Mouse (Mus musculus): ENCODE results near the gene Nr6a1.

Gene Nr6a1

DNA sequence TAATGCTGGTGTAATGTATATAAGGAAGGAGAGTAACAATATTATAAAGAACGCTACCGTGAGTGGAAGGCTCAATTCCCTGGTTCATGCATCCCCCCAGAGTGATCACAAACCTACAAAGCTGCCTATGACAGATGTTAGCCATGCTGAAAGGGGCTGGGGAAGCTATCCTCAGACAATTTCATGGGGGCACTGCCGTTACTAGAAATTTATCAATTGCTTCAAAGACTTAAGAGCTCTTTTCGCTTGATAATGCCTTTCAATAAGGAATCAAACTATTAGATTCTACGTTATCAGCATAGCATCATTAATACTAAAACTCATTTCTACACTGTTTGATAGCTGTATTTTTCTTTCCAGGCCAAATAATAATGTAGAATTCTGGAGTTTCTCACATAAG, 144.1 kb downstream of the Nr6a1 start:
- DNase-seq (ENCODE audit: low spot score in 2 of 2) = no peak

DNA sequence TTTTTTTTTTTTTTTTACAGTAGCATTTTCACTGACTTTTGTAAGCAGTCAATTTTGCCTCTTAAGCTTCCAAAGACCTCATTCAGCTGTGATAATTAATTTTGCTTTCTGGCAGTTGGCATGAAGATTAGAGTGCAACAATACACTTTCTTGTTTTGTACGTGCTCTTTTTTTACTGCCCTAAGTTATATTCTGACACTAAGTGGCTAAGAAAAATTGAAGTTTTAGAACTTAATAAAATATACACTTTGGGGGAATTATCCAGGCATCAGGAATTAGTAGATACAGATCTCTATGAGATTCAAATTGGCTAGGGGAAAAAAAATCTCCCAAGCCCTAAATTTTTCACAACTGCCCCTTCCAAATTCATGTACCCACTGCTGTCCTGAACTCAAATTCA, 144.8 kb downstream of the Nr6a1 start:
- DNase-seq (ENCODE audit: low spot score in 2 of 2) = no peak

DNA sequence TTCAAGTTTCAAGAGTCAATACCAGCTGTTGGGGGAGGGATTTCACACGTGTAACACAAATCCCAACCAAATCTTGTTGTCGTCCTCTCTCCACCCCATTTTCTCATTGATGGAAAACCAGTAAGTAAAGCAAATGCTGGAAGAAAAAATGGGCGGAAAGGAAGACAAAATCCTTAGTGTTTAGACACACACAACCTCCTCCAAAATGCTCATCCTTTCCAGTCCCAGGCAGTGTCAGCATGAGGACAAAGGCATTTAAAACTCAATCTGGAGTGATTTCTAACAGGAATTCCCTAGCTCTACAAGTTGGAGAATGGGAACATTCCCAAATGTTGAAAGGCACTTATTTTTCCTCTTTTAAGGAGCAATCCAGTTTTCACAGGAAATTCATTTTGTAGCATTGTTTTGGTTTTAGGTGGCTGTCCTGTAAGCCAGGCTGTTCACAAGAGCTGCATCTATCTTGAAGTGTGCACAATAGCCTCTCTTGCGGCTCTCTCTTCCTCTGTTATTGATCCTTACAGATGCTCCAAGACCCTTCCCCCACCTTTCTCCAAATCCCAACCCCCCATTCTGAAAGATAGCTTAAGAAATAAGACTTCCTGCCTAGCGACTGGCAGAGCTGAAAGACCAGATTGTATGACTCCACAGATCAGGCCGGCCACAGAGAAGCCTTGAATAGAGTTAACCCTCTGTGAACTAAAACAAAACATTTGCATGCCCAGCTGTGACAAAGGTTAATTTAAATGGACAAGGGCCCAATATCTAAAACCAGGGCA, 145.4 kb downstream of the Nr6a1 start:
- DNase-seq (ENCODE audit: low spot score in 2 of 2) = no peak

DNA sequence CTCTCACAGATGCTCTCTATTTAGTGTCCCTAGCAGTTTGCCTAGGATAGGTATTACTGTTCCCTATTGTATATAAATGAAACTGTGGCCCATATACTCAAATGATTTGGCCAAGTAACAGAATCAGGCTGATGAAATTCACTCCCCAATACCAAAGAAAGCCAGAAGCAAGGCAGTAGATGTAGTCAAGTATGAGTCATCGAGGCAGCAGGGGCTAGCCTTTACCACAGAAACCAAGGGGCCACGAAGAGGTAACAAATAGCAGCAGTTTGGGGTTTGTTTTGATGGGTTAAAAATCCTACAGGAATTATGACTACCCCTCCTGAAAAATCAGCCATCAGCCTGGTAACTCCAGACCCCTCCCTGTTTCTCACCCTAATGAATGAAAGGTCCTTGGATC, 147.5 kb downstream of the Nr6a1 start:
- DNase-seq (ENCODE audit: low spot score in 2 of 2) = no peak

DNA sequence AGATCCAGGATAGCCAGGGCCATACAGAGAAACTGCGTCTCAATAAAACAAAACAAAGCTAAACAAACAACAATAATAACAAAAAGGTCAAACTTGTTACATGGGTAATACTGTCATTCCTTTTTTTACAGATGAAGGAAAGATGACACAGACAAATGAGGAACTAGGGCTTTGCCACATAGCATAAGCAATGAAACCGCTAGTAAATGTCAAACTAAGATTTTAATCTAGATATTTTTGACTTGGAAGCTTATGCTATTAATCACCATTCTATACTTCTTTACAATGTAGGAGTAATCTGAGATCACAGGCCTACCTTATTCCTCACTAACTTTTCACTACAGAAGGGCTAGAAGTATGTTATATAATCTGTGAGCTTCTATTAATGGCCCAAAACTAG, 150.2 kb downstream of the Nr6a1 start:
- DNase-seq (ENCODE audit: low spot score in 2 of 2) = no peak

DNA sequence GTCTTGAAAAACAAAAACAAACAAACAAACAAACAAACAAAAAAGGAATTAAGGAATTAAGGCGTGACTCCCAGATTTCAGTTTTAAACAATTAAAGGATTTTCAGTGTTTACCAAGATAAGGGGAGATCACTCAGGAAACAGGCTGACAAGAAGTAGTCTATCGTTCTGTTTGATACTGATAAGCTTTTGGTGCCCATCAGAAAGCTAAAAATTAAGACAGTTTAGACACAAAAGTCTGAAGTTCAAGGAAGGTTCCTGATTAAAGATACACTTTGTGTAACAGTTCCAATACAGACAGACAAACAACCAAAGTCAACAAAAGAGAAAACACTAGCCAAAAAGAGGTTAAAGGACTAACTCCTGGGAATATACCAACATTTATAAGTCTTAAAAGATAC, 152.6 kb downstream of the Nr6a1 start:
- no peak for DNase-seq (ENCODE audit: low spot score in 2 of 2)

DNA sequence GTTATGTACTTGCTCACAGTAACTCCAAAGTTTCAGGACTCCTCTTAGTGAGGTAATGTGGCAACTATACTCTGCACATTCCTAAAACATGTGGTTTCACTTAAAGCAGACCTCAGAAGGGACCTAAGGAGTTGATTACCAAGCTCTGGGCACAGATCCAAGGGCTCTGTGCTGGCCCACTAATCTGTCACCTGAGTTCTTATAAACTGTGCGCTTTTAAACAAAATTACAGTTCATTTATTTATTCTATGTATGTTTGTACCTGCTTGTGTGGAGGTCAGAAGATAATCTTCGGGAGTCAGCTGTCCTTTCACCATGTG, 156.1 kb downstream of the Nr6a1 start:
- DNase-seq (ENCODE audit: low spot score in 2 of 2) = no peak

DNA sequence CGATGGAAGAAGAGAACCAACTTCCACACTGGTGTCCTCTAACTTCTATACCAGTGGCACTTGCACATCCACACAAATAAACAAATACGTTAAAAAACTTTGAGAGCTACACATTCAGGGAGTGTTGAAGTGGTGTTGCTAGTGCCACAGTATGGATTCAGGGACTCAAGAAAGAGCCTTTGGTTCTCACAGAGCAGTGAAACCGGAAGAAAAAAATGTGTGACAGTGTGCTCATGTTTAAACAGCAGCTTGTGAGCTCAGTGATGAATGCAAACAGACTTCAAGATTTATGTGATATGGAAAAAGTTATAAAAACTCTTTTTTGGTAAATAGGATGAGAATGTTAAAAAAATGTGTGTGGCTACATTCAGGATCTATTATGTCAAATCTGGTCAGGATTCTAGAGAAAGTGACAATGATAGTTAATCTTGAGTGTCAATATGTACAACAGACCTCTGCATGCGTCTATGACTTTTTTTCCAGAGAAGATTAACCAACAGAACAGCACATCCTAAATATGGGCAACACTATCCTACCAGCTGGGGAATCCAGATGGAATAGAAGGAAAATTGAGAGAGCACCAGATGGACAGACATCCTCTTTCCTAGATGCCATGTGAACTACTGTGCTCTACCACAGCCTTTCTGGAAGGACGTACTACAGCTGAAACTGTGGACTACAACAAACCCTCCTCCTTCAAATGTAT, 156.6 kb downstream of the Nr6a1 start:
- DNase-seq (ENCODE audit: low spot score in 2 of 2) = no peak

DNA sequence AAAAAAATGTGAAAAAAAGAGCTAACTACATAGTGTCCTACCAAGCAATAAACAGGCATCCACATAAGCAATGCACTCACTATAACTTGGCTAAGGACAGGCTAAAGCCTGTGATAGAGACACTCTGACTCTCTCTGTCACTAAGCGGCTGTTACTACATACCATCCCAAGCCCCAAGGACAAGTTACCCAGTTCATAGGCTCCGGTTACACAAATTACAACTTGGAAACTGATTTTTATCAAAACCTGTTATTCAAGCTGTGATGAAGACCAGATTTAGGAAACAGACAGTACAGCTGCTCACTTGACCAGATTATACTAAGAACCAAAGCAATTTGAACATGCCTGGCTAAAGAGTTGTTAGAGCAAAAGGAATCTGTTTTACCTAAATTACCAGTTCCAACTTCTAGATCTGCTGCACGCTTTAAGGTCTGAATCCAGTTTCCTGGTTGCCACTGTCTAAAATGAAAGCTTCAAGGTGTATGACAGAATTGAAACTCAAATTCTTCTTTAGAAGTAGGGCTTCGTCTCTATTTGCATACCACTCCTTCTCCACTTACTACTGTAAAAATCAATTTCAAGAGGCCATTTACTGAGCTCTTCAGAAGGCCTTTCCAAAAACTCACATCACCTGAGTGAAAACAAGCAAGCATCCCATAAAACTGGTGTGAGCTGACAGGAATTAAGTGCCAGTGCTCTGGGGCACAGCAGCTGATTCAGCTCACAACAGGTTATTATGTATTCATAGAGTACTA, 160.1 kb downstream of the Nr6a1 start:
- DNase-seq (ENCODE audit: low spot score in 2 of 2) = no peak

DNA sequence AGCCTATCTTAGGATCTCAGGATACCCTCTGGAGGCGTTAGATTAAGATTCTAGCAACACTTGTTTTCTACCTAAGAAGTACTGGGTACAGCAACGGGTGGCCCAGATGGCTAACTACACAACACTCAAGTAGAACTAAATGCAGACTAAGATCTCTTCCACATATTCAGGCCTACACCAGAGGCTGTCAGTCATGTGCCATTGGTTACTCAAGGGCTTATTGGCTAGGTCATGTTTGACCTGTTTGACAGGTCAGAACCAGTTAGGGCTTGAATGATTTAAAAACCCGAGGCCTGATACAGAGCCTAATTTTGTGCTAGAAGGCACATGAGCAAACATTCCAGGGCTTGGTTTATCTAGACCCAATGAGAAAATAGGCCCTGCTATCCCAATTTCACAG, 187.6 kb downstream of the Nr6a1 start:
- no peak for DNase-seq (ENCODE audit: low spot score in 2 of 2)

DNA sequence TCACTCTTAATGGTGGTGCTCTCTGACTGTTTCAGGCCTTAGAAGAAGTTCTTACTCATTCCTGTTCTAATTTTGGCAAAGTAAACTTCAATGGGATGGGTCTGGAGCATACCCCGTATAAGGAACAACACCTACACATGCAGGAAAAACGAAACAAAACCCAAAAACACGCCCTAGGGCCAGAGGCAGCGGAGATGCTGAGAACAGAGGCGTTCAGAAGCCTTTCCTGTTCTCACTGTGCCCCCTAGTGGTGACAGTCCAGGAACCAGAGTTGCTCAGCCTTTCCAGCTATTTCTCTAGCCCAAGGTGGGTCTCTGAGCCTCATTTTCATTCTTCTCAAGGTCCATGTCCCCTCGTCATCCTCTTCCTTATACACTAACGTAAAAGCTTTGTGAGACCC, 188.1 kb downstream of the Nr6a1 start:
- DNase-seq (ENCODE audit: low spot score in 2 of 2) = peak; percentile 84 to 90

DNA sequence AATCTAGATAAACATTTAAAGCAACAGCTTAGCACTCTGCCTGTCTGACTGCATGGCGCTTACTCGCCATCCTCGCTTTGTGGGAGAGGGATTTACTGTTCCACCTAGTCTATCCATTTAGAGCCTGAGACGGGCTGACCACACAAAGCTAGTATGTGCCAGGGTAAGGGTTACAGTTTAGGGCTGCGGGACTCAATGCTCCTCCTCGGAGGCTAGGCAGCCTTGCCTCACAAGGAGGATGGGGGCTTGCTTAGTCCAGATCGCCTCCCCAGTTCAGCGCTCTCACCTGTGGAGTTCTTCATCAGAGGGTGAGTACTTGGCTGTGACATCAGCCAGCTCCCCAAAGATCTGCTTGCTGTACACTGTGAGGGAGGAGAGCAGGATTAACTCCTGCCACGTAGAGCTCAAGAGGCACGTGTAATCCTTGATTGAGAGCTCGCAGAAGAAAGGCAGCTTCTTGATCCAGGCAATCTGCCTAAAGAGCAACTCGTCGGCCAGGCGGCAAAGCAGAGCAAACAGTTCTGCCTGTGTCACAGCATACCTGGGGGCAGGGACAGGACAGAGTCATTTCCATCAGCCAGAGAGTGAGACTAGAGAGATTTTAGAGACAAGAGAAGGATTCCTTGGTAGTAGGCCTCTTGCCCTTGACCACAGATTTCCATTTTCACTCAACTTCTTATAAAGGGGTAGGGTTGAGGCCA, 188.7 kb downstream of the Nr6a1 start:
- no peak for DNase-seq (ENCODE audit: low spot score in 2 of 2)

DNA sequence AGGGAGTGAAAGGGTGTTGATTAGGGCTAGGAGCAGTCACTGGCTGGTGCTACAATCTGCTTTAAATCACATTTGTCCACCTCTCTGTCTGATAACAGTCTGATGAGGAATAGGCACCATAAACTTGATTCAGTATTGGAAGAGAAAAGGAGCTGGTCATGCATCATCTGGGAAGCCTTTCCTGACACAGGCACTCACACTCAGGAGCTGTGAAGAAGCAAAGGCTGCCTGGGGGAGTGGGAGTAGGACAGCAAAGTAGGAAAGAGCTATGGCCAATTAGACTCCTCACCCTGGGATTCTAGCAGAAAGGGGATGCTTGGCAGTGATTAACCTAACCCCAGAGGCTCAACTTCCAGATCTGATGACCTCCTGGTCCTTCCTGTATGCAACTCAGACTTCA, 191.7 kb downstream of the Nr6a1 start:
- no peak for DNase-seq (ENCODE audit: low spot score in 2 of 2)

DNA sequence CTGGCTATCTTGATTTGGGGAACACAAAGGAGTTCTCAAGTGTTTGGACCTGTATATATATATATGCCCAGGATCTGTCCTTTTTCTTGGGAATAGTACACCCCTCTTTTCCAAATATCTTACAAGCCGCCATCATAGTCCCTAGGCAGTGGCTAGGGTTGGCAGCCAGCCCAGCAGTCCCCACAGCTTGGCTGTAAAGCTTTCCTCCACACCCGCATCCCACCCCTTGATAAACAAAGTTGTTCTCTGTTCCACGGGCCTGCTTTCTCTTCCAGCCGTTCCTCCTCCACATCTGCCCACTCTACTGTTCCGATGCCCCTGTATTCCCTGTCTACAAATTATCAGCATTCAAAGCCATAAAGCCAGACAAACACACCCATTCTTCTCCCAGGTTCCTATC, 192.8 kb downstream of the Nr6a1 start:
- DNase-seq (ENCODE audit: low spot score in 2 of 2) = no peak

DNA sequence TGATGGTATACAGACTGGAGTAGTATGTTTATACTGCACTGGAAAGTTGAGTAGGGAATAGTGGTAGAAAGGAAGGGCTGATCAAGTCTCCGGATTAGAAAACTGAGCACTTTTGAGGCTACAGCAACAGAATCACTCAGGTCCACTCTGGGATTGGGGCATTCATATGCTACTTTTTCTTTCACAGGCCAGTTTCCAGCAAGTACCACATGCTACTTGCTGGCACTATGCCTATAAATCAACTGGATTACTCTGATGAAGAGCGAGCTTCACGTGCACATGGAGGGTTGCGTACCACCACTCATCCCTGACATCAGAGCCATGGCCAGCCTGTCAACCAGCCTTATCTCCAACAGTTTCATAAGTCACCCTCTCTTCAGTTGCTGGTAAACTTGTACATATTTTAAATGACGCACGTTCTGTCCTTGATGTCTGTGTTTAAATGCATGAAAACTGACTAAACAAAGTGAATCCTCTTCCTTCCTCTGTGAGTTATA, 197.1 kb downstream of the Nr6a1 start:
- no peak for DNase-seq (ENCODE audit: low spot score in 2 of 2)

DNA sequence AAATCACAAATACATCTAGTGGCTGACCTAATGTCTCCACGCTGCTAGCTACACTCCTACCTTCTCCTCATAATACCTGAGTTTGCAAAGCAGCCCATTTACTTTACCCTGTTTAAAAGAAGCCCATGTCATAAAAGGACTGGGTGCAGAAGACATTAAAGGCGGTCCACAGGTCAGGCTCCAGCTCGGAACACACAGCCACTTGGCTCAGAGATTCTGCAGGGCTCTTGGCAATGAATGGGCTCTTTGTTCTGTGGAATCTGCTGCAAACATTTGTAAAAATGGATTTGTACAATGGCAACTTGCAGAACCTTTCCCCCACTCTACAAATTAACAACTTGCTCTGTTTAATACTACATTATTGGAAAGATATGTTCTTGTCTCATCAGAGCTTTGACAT, 202.1 kb downstream of the Nr6a1 start:
- no peak for DNase-seq (ENCODE audit: low spot score in 2 of 2)

DNA sequence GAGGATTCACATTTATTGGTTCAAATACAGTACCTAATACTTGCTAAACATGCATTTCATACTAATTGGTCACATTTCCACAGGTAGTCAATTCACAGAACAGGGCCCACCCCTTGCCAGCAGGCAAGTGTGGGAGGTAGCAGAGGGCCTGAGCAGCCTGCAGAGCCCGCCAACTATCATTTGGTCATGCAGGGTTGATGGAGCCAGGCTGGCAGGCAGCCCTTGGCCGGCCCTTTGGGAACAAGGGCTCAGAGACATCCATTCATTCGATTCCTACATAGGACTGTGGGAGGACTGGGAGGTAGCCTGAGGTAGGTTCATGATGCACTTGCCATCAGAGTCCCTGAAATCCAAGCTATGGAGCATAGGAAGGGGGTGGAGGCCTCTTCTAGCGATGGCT, 204.1 kb downstream of the Nr6a1 start:
- no peak for DNase-seq (ENCODE audit: low spot score in 2 of 2)

DNA sequence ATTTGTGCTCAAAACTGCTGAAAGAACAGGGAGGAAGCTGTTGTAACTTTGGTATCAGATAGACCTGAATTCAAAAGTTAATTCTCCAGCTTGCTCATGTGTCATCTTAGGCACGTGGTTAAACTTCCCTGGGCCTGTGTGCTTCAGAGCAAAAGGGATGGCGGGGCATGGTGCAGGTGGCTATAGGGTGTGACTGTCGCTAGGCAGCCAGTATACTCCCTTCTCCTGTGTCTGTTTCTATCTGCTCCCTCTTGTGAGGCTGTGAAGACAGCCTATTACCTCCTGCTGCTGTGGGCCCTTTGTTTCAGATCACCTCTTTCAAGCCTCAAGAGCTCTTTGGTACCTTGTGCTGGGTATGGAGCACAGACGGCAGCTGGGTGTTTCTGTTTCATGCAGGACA, 205.4 kb downstream of the Nr6a1 start:
- DNase-seq (ENCODE audit: low spot score in 2 of 2) = no peak

DNA sequence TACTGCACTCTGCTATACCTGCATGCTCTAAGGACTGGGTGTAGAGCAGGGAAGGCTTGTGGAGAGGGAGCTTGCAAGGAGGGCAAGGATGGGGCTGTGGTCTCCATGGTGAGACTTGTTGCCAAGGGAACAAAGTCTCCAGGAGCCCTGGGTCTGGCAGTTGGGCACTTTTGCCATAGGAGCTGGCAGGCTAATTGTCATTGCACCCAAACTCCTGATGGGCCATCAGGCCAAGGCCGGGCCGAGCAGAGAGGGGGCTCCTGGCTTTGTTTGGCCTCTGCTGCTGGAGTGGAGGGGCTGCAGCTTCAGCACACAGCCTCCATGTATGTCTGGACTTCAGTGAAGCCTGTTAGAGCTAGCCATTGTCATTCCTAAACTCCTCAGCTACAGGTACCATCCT, 206.8 kb downstream of the Nr6a1 start:
- DNase-seq (ENCODE audit: low spot score in 2 of 2) = no peak

DNA sequence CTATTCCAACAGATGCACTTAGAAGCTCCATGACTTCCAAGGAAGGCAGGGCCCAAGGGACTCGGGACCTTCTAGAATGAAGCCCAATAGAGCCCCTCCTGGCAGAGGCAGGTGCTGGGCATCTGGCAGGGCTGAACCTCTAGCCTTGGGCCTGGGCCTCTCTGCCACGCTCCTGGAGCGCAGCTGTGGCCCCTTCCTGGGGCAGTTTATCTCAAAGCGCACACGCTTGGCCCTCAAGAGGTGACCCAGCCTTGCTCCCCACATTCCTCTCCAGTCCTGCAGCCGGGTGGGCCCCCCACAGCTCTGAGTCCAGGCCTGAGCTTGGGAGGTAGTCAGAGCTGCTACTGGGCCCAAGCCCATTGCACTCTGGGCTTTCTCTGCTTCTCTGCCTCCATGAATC, 208.1 kb downstream of the Nr6a1 start:
- no peak for DNase-seq (ENCODE audit: low spot score in 2 of 2)

DNA sequence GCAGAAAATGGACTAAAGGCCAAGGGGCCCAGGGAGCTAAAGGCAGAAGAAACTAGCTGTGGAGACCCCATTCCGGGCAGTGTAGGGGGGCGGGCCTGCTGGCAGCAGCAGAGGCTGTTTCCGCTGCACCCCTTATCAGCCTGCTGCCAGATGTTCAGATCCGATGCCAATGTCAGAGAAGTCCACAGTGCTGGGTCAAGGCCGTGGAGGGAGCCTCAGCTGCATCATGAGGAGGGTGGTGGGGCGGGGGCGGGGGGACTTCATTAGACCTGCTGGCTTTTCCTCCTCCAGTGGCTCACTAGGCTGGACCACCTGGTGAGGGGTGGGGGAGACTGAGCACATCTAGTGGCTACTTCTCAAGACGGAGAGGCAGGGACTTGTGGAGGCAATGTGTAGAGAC, 208.8 kb downstream of the Nr6a1 start:
- no peak for DNase-seq (ENCODE audit: low spot score in 2 of 2)

DNA sequence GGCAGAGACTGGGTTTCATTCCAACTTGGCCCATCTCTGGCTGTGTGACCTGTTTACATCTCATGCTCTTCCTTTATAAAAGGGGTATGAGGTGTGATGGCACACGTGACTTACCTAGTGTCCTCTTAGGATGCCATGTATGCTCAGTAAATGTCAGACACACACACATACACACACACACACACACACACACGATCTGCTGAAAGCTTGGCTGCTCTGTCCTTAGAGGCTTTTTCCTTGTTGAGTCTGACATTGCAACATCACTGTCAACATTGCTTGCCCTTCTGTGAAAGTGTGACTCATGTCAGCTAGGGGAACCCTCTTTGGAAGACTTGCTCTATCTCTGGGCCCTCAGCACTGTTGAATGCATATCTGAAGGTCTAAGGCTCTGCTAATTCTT, 210.1 kb downstream of the Nr6a1 start:
- no peak for DNase-seq (ENCODE audit: low spot score in 2 of 2)

Measured in right cerebral cortex, adult 2 months (tissue).